Mouse (Mus musculus) MEL (cell line): ENCODE data around the gene Reln. TPM values are rescaled to one million over a fixed set of nuclear protein-coding genes. Genes with fewer than 3 reads are reported as not detected.

Source experiments
- DNase-seq: peaks from one replicate; pipeline ENCODE4 v3.0.0; 2011; ENCODE audit warnings: low read depth, low spot score
- H3K27ac ChIP-seq: 2 replicates; pipeline ENCODE4 v1.5.1; 2012; ENCODE audit warnings: low read depth, mild to moderate bottlenecking, control low read depth, low read length, moderate library complexity; ENCODE audit not compliant: control insufficient read depth
- H3K27me3 ChIP-seq, 2 experiments: fragments of 150-350 bp in 1 of 2; sonication (generic) in 1 of 2; 2 replicates each; pipeline ENCODE4 v1.6.1; 2012; ENCODE audit warnings: low read length in 2 of 2, mild to moderate bottlenecking in 2 of 2, improper control_type of control experiment in 1 of 2, moderate library complexity in 1 of 2; ENCODE audit not compliant: insufficient read depth in 2 of 2, control insufficient read depth in 1 of 2
- H3K36me3 ChIP-seq, 2 experiments: 2 replicates each; pipeline ENCODE4 v1.6.1; 2012 to 2014; ENCODE audit warnings: low read length in 2 of 2, improper control_type of control experiment in 1 of 2, inconsistent platforms in 1 of 2, mild to moderate bottlenecking in 1 of 2; ENCODE audit not compliant: insufficient read depth in 2 of 2, control insufficient read depth in 1 of 2
- H3K4me1 ChIP-seq, 2 experiments: fragments of 150-350 bp in 1 of 2; sonication (generic) in 1 of 2; 2 replicates each; pipeline ENCODE4 v1.6.1; 2012; ENCODE audit warnings: low read length in 2 of 2, improper control_type of control experiment in 1 of 2, mild to moderate bottlenecking in 1 of 2; ENCODE audit not compliant: insufficient read depth in 2 of 2, control insufficient read depth in 1 of 2
- H3K4me3 ChIP-seq, 2 experiments: fragments of 150-350 bp in 1 of 2; sonication (generic) in 1 of 2; 2 replicates each; pipeline ENCODE4 v1.5.1; 2012; ENCODE audit warnings: low read depth in 2 of 2, low read length in 2 of 2, mild to moderate bottlenecking in 2 of 2, moderate library complexity in 2 of 2, control low read depth in 1 of 2, improper control_type of control experiment in 1 of 2; ENCODE audit not compliant: control insufficient read depth in 1 of 2, insufficient read depth in 1 of 2
- H3K79me2 ChIP-seq: 2 replicates; pipeline ENCODE4 v1.6.1; 2012; ENCODE audit warnings: mild to moderate bottlenecking, low read length, moderate library complexity; ENCODE audit not compliant: control insufficient read depth, poor library complexity, insufficient read depth
- H3K9ac ChIP-seq: 2 replicates; pipeline ENCODE4 v1.6.1; 2012; ENCODE audit warnings: low read depth, mild to moderate bottlenecking, control low read depth, low read length, moderate library complexity; ENCODE audit not compliant: control insufficient read depth, poor library complexity, severe bottlenecking
- H3K9me3 ChIP-seq: fragments of 150-350 bp; sonication (generic); replicated peaks from 2 replicates; pipeline ENCODE4 v1.6.1; 2012; ENCODE audit warnings: mild to moderate bottlenecking, low read length, improper control_type of control experiment, moderate library complexity; ENCODE audit not compliant: insufficient read depth
- BHLHE40 ChIP-seq: IDR thresholded peaks from 2 replicates; pipeline ENCODE4 v1.6.1; 2012; ENCODE audit warnings: low read depth, mild to moderate bottlenecking, inconsistent platforms, low read length, improper control_type of control experiment, borderline replicate concordance
- CHD1 ChIP-seq: IDR thresholded peaks from 2 replicates; pipeline ENCODE4 v1.6.1; 2012; ENCODE audit warnings: low read depth, mild to moderate bottlenecking, inconsistent platforms, low read length, improper control_type of control experiment
- CHD2 ChIP-seq: IDR thresholded peaks from 2 replicates; pipeline ENCODE4 v1.6.1; 2011; ENCODE audit warnings: low read length, improper control_type of control experiment
- CTCF ChIP-seq, 3 experiments: IDR thresholded peaks in 2 of 3; conservative IDR thresholded peaks in 1 of 3; 2 replicates each; pipeline ENCODE4 v1.5.1; 2011 to 2012; ENCODE audit warnings: low read length in 3 of 3, low read depth in 2 of 3, mild to moderate bottlenecking in 2 of 3, improper control_type of control experiment in 1 of 3, inconsistent platforms in 1 of 3, mixed read lengths in 1 of 3, moderate library complexity in 1 of 3; ENCODE audit not compliant: control insufficient read depth in 1 of 3, insufficient read depth in 1 of 3, poor library complexity in 1 of 3, severe bottlenecking in 1 of 3
- ELF1 ChIP-seq: IDR thresholded peaks from 2 replicates; pipeline ENCODE4 v1.6.1; 2014; ENCODE audit warnings: low read depth, mild to moderate bottlenecking, inconsistent platforms, low read length, improper control_type of control experiment, moderate library complexity
- ETS1 ChIP-seq: IDR thresholded peaks from 2 replicates; pipeline ENCODE4 v1.6.1; 2012; ENCODE audit warnings: low read depth, mild to moderate bottlenecking, inconsistent platforms, low read length, improper control_type of control experiment, moderate library complexity
- GABPA ChIP-seq: IDR thresholded peaks from 2 replicates; pipeline ENCODE4 v1.6.1; 2012; ENCODE audit warnings: low read depth, mild to moderate bottlenecking, inconsistent platforms, low read length, improper control_type of control experiment, moderate library complexity
- JUND ChIP-seq: IDR thresholded peaks from 2 replicates; pipeline ENCODE4 v1.6.1; 2011; ENCODE audit warnings: low read depth, mild to moderate bottlenecking, improper control_type of control experiment, low read length
- KAT2A ChIP-seq: conservative IDR thresholded peaks from 2 replicates; pipeline ENCODE4 v1.6.1; 2012; ENCODE audit warnings: low read depth, low read length, improper control_type of control experiment, inconsistent platforms
- MAFK ChIP-seq: IDR thresholded peaks from 2 replicates; pipeline ENCODE4 v1.6.1; 2011; ENCODE audit warnings: low read depth, mild to moderate bottlenecking, low read length, improper control_type of control experiment, borderline replicate concordance
- MAX ChIP-seq: IDR thresholded peaks from 2 replicates; pipeline ENCODE4 v1.6.1; 2011; ENCODE audit warnings: low read length, improper control_type of control experiment
- MAZ ChIP-seq: IDR thresholded peaks from 2 replicates; pipeline ENCODE4 v1.6.1; 2012; ENCODE audit warnings: low read depth, mild to moderate bottlenecking, inconsistent platforms, low read length, improper control_type of control experiment
- MYB ChIP-seq: IDR thresholded peaks from 2 replicates; pipeline ENCODE4 v1.6.1; 2011; ENCODE audit warnings: mild to moderate bottlenecking, low read depth, low read length, improper control_type of control experiment
- MYC ChIP-seq: IDR thresholded peaks from 2 replicates; pipeline ENCODE4 v1.6.1; 2011; ENCODE audit warnings: low read depth, mild to moderate bottlenecking, low read length, improper control_type of control experiment, moderate library complexity
- NELFE ChIP-seq: IDR thresholded peaks from 2 replicates; pipeline ENCODE4 v1.6.1; 2011; ENCODE audit warnings: low read depth, low read length, improper control_type of control experiment
- POLR2AphosphoS5 ChIP-seq: IDR thresholded peaks from 2 replicates; pipeline ENCODE4 v1.6.1; 2012; ENCODE audit warnings: low read depth, borderline replicate concordance, mild to moderate bottlenecking, inconsistent platforms, low read length, moderate library complexity, mixed read lengths
- RAD21 ChIP-seq: IDR thresholded peaks from 2 replicates; pipeline ENCODE4 v1.6.1; 2011; ENCODE audit warnings: mild to moderate bottlenecking, low read depth, low read length, improper control_type of control experiment
- RCOR1 ChIP-seq: IDR thresholded peaks from 2 replicates; pipeline ENCODE4 v1.6.1; 2012; ENCODE audit warnings: low read depth, mild to moderate bottlenecking, inconsistent platforms, low read length, improper control_type of control experiment
- SMC3 ChIP-seq: IDR thresholded peaks from 2 replicates; pipeline ENCODE4 v1.6.1; 2011; ENCODE audit warnings: low read depth, low read length, improper control_type of control experiment
- TCF12 ChIP-seq: IDR thresholded peaks from 2 replicates; pipeline ENCODE4 v1.6.1; 2014; ENCODE audit warnings: low read depth, mild to moderate bottlenecking, inconsistent platforms, low read length, improper control_type of control experiment, moderate library complexity
- USF1 ChIP-seq: IDR thresholded peaks from 2 replicates; pipeline ENCODE4 v1.6.1; 2014; ENCODE audit warnings: low read depth, mild to moderate bottlenecking, inconsistent platforms, low read length, improper control_type of control experiment, moderate library complexity
- USF2 ChIP-seq, 2 experiments: IDR thresholded peaks; 2 replicates each; pipeline ENCODE4 v1.6.1; 2011 to 2012; ENCODE audit warnings: improper control_type of control experiment in 2 of 2, low read length in 2 of 2, borderline replicate concordance in 1 of 2, inconsistent platforms in 1 of 2, low read depth in 1 of 2, mild to moderate bottlenecking in 1 of 2; ENCODE audit not compliant: insufficient read depth in 1 of 2
- ZC3H11A ChIP-seq: IDR thresholded peaks from 2 replicates; pipeline ENCODE4 v1.6.1; 2012; ENCODE audit warnings: low read depth, mild to moderate bottlenecking, inconsistent platforms, low read length, improper control_type of control experiment
- ZNF384 ChIP-seq: IDR thresholded peaks from 2 replicates; pipeline ENCODE4 v1.6.1; 2012; ENCODE audit warnings: low read depth, mild to moderate bottlenecking, inconsistent platforms, low read length, improper control_type of control experiment
- polyA plus RNA-seq, 2 experiments: library from polyadenylated mRNA; stranded (reverse) in 1 of 2; unstranded in 1 of 2; fragments of >175 nt in 1 of 2; fragments of >200 nt in 1 of 2; gene quantifications; 2 replicates each; pipeline versions ENCODE4 v1.2.1 to v1.2.4; 2012; ENCODE audit warnings: low replicate concordance in 2 of 2, low read depth in 1 of 2; ENCODE audit not compliant: insufficient read length in 2 of 2, insufficient read depth in 1 of 2, missing spikeins in 1 of 2
- total RNA-seq: library from RNA; depleted of rRNA; stranded (reverse); fragments of 300-350 nt; gene quantifications from 2 replicates; pipeline ENCODE4 v1.2.3, GENCODE M21; 2012

Gene Reln
- total and polyA plus RNA-seq, 3 experiments = not detected

DNA sequence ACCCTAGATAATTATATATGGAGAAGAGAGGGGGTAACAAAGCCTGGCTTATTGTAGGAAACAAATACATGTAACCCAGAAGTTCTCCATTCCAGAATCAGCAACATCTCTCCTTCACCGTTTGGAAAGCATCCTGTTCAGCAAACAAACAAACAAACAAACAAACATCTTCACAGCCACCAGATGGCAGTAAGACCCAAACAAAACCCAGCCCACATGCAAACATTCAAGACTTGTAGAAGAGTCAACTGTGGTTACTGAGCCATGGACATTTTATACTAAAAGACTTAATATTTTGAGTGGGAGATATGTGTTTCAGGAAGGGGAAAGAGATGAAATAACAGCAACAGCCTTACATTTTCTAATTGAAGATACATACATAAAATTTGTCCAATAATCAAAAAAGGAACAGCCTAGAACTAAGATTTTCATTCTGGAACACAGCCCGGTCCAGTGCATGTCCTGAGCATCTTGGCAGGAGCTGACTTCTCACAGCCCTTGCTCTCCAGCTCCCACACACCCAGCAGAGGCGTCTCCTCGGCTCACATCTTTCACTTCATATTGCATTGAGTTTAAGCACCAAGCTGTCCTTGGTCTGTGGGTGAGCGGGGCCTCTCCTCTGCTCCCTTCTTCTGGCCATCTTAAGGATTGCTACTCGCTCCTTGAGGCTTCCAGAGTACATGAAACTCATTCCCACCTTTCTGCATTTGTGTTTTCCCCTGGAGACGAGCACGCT is 411.0 kb downstream of the Reln start:
- Histone ChIP-seq H3K9me3 (no peaks in the 10 kb centered on the region), H3K4me3 (no peak overlapping the region), H3K27me3 (peaks cover 0 to 1% of the 10 kb centered on the region in 2 experiments; a peak in 1 of 4 replicates), H3K27ac (no peak overlapping the region), H3K36me3 (no peaks in the 10 kb centered on the region), H3K9ac (no peak overlapping the region), H3K79me2 (no peaks in the 10 kb centered on the region), H3K4me1 (no peaks in the 10 kb centered on the region)
- no peak for DNase-seq
- TF ChIP-seq CHD2 = no peak
- no peak for TF ChIP-seq CHD1
- TF ChIP-seq ZC3H11A = no peak
- no peak for TF ChIP-seq MAZ
- TF ChIP-seq KAT2A = no peak
- TF ChIP-seq ETS1 = no peak
- TF ChIP-seq ELF1 = no peak
- TF ChIP-seq POLR2AphosphoS5 = no peak
- TF ChIP-seq GABPA = no peak
- TF ChIP-seq ZNF384 = no peak
- TF ChIP-seq BHLHE40 = no peak
- no peak for TF ChIP-seq JUND
- TF ChIP-seq USF1 = no peak
- peak; percentile 22 for TF ChIP-seq RAD21
- TF ChIP-seq MAX = no peak
- no peak for TF ChIP-seq RCOR1
- TF ChIP-seq USF2 (IDR thresholded peaks at IDR 0.05; ENCODE audit: borderline replicate concordance in 1 of 2, insufficient read depth in 1 of 2, low read depth in 1 of 2, low read length in 2 of 2) = no peak
- no peak for TF ChIP-seq MYB
- peak in 2 of 3 experiments; percentile 9 to 13; a peak in 1 of 6 replicates for TF ChIP-seq CTCF (IDR thresholded peaks at IDR 0.05 in 2 of 3, conservative IDR thresholded peaks at IDR 0.05 in 1 of 3; ENCODE audit: control insufficient read depth in 1 of 3, insufficient read depth in 1 of 3, low read depth in 2 of 3, low read length in 3 of 3, poor library complexity in 1 of 3, severe bottlenecking in 1 of 3)
- TF ChIP-seq SMC3 = peak; percentile 26; the same call in 1 of the 2 replicates
- no peak for TF ChIP-seq MAFK
- no peak for TF ChIP-seq NELFE
- TF ChIP-seq MYC = no peak
- TF ChIP-seq TCF12 = no peak
